Mouse (Mus musculus) MEL (cell line): Measurements from ENCODE around the gene Usp33.

Experiments
- CHD1 ChIP-seq: IDR thresholded peaks from 2 replicates; pipeline ENCODE4 v1.6.1; 2012; ENCODE audit warnings: low read depth, mild to moderate bottlenecking, inconsistent platforms, low read length, improper control_type of control experiment
- CTCF ChIP-seq, 3 experiments: IDR thresholded peaks in 2 of 3; conservative IDR thresholded peaks in 1 of 3; 2 replicates each; pipeline ENCODE4 v1.5.1; 2011 to 2012; ENCODE audit warnings: low read length in 3 of 3, low read depth in 2 of 3, mild to moderate bottlenecking in 2 of 3, improper control_type of control experiment in 1 of 3, inconsistent platforms in 1 of 3, mixed read lengths in 1 of 3, moderate library complexity in 1 of 3; ENCODE audit not compliant: control insufficient read depth in 1 of 3, insufficient read depth in 1 of 3, poor library complexity in 1 of 3, severe bottlenecking in 1 of 3
- EP300 ChIP-seq, 2 experiments: IDR thresholded peaks; 2 replicates each; pipeline ENCODE4 v1.6.1; 2011; ENCODE audit warnings: improper control_type of control experiment in 2 of 2, low read length in 2 of 2, low read depth in 1 of 2, mild to moderate bottlenecking in 1 of 2
- TAL1 ChIP-seq: IDR thresholded peaks from 2 replicates; pipeline ENCODE4 v1.6.1; 2012; ENCODE audit warnings: mild to moderate bottlenecking, inconsistent platforms, low read length, moderate library complexity, mixed read lengths
- ZC3H11A ChIP-seq: IDR thresholded peaks from 2 replicates; pipeline ENCODE4 v1.6.1; 2012; ENCODE audit warnings: low read depth, mild to moderate bottlenecking, inconsistent platforms, low read length, improper control_type of control experiment

DNA sequence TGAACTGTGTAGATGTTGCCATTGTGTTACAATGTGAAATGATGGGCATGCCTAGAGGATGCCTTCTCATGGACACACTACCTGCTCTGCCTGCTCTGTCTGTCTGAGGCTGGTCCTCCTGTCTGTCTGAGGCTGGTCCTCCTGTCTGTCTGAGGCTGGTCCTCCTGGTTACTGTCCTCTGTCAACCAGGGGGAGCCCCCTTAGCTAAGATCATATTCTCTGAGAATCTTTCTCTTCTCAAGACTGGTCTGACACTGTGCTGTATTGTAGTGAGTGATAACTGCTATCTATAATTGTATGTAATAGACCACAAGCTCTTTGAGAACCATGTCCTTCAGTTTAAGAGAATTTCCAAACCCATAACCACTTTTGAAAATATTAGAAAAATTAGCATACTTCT is 89.3 kb downstream of the Usp33 start:
- TF ChIP-seq CHD1 (no peak), EP300 (IDR thresholded peaks at IDR 0.05; ENCODE audit: low read depth in 1 of 2, low read length in 2 of 2) (no peak), ZC3H11A (no peak), CTCF (IDR thresholded peaks at IDR 0.05 in 2 of 3, conservative IDR thresholded peaks at IDR 0.05 in 1 of 3; ENCODE audit: control insufficient read depth in 1 of 3, insufficient read depth in 1 of 3, low read depth in 2 of 3, low read length in 3 of 3, poor library complexity in 1 of 3, severe bottlenecking in 1 of 3) (no peak), TAL1 (no peak)
